Mouse (Mus musculus) heart, embryonic 10.5 days (tissue): ENCODE measurements around the gene Arhgdib. TPM values are rescaled to one million over a fixed set of nuclear protein-coding genes. Genes with fewer than 3 reads are reported as not detected.

ENCODE experiments used
- DNase-seq: peaks from one replicate; pipeline ENCODE4 v3.0.0-alpha.2; 2017; ENCODE audit warnings: low spot score
- H3K27ac ChIP-seq: fragments of 300-500 bp; sonication (generic); 2 replicates; pipeline ENCODE4 v1.5.1; 2016; ENCODE audit warnings: mild to moderate bottlenecking
- H3K27me3 ChIP-seq: fragments of 300-500 bp; sonication (generic); 2 replicates; pipeline ENCODE4 v1.6.1; 2016; ENCODE audit warnings: mild to moderate bottlenecking; ENCODE audit not compliant: poor library complexity, insufficient read depth, severe bottlenecking
- H3K36me3 ChIP-seq: fragments of 300-500 bp; sonication (generic); 2 replicates; pipeline ENCODE4 v1.6.1; 2016; ENCODE audit warnings: mild to moderate bottlenecking, moderate library complexity
- H3K4me1 ChIP-seq: fragments of 300-500 bp; sonication (generic); 2 replicates; pipeline ENCODE4 v1.6.1; 2016; ENCODE audit warnings: mild to moderate bottlenecking
- H3K4me3 ChIP-seq: fragments of 300-500 bp; sonication (generic); 2 replicates; pipeline ENCODE4 v1.5.1; 2016; ENCODE audit warnings: mild to moderate bottlenecking, moderate library complexity
- H3K9me3 ChIP-seq: fragments of 300-500 bp; sonication (generic); 2 replicates; pipeline ENCODE4 v1.6.1; 2016; ENCODE audit warnings: mild to moderate bottlenecking, moderate library complexity
- WGBS: fragments of 180-500 bp; shearing (Covaris S2); methylation state at CpG from one replicate; pipeline ENCODE4 v1.1.7; 2016; 5-methylcytosine and 5-hydroxymethylcytosine counted together
- polyA plus RNA-seq: library from polyadenylated mRNA; unstranded; fragments of >200 nt; fragmentation: Nextera tagmentation; extraction: Ambion mirVana; gene quantifications from 2 replicates; pipeline ENCODE4 v1.2.1, GENCODE M21; 2016

Arhgdib gene
- polyA plus RNA-seq, 1 experiment from 2014 or later: 105 TPM

DNA sequence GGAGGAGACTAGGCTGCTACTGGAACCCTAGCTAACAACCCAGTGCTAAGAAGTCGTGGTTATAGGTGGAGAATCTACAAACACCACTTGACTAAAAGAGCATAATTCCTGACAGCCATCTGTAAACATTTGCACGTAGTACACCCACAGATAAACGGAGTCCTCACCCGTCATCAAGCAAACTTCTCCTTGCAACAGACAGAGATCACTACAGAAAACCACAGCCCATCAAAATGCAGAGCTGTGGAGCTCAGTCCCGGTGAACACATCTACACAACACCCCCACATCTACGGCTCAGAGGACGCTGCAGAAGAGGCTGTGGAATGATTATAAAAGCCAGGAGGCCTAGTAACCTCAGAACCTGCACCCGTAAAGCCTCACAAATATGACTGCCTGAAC lies 2.8 kb upstream of the Arhgdib start:
- DNase-seq: no peak
- Histone ChIP-seq H3K27ac (no peak overlapping the region), H3K27me3 (no peaks in the 10 kb centered on the region), H3K9me3 (no peaks in the 10 kb centered on the region), H3K4me3 (no peak overlapping the region), H3K36me3 (no peaks in the 10 kb centered on the region), H3K4me1 (peaks cover 31% of the 10 kb centered on the region)
- WGBS: 85% methylated on average over 8 of the region's 8 CpGs

DNA sequence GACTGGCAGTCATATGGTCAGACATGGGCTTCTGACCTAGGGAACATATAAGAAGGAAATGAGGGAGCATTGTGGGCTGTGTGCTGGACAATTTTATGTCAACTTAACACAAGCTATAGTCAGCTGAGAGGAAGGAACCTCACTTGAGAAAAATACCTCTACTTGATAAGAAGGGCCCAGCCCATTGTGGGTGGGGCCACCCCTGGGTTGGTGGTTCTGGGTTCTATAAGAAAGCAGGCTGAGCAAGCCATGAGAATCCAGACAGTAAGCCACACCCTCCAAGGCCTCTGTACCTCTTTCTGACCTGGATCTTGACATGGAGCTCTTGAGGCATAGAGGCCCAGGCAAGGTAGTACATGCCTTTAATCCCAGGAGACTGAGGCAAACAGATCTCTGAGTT lies 1.7 kb upstream of the Arhgdib start:
- no peak for DNase-seq
- H3K4me1 ChIP-seq: peaks cover 39% of the 10 kb centered on the region
- no peaks in the 10 kb centered on the region for H3K36me3 ChIP-seq
- H3K9me3 ChIP-seq: no peaks in the 10 kb centered on the region
- H3K4me3 ChIP-seq: no peak overlapping the region
- H3K27ac ChIP-seq: no peak overlapping the region
- no peaks in the 10 kb centered on the region for H3K27me3 ChIP-seq

DNA sequence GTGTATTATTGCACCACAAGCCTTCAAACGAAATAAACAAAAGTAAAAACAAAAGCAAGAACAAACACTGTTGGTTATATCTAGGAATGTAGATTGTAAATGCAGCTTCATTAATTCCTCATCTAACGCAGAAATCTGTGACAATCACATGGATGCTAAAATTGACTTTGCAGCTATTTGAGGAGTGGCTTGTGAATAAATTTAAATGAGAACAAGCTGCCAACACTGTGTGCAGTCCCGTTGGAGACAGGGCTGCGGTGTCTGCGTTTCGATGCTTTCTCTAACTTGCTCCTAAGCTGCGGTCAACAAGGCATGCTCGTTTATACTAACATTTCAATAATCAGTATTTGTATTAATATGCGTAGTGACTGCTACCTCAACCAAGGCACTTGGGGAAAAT lies 581 bp upstream of the Arhgdib start:
- no peak for DNase-seq
- Histone ChIP-seq H3K4me3 (no peak overlapping the region), H3K36me3 (no peaks in the 10 kb centered on the region), H3K9me3 (no peaks in the 10 kb centered on the region), H3K27me3 (no peaks in the 10 kb centered on the region), H3K4me1 (peaks cover 39% of the 10 kb centered on the region), H3K27ac (no peak overlapping the region; the same call in 1 of the 2 replicates)
- 87% methylated on average over 9 of the region's 9 CpGs for whole genome bisulfite sequencing

DNA sequence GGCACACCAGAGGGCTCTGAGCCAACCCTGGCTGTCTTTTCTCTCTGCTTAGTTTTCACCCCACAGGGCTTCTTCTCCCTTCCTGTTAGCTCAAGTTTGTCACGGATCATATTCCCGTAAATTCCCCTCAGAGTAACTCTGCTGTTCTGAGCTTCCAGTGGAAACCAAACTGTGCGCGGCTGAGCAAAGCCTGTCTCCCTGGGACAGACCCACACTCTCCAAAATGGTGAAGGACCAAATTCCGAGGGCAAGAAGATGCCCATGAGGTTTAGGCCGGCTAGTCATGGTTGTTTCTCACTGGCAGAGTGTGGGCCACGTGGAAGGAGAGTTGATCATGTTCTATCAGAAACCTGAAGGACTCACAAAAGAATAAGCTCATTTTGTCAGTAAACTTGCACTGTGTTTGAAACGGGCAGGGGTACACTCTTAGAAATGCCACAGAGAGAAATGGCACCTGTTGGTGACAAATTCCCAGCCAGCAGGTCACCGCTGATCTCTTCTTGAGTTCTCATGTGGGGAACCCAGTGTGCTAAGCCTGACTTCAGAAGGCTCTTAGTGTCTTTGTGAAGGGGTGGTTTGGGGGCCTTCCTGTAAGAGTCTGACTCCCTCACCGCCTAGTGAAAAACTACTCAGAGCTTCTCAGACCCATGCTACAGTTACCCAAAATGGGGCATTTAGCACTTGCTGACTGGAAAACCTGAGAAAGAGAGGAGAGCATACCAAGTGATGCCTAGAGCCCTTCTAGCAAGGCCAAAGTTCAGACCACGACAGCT lies 1.3 kb downstream of the Arhgdib start:
- Histone ChIP-seq H3K4me3 (peak overlapping the region; percentile 45), H3K36me3 (no peaks in the 10 kb centered on the region), H3K4me1 (peaks cover 36% of the 10 kb centered on the region), H3K9me3 (no peaks in the 10 kb centered on the region), H3K27ac (peak overlapping the region; percentile 85), H3K27me3 (no peaks in the 10 kb centered on the region)
- no peak for DNase-seq
- 74% methylated on average over 11 of the region's 11 CpGs for WGBS

DNA sequence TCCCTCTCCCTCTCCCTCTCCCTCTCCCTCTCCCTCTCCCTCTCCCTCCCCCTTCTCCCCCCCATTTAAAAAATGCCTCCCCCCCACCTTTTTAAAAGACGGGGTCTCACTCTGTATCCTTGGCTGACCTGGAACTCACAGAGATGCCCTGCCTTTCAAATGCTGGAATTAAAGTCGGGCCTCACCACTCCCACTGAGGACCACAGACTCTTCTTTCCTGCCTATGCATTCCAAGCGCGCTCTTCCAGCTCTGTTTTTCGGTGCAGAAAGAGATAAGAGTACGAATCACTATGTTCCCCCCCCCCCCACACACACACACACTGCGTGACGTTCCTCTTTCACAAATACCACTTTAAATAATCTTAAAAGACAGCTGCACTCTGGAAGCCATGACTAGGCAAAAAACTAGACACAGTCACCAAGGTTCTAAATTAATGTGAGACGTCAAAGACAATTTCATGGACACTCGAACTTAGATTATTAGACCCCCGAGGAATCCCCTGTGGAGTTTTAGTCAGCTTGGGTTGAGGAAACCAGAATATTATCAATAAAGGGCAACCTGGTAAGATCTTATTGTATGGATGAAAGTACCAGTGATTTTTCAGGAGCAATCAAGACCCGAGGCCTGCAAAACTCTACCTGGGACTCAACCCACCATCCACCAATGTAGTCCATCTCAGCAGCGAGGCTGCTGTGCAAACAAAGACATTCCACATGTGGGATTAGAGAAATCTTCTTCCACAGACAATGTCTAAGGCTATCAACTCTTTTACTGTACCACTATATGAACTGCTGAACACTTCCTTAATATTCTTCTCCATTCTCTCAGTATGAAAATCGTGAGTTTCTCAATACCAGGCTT lies 2.1 kb downstream of the Arhgdib start:
- 53% methylated on average over 14 of the region's 14 CpGs for WGBS
- H3K4me3 ChIP-seq: no peak overlapping the region
- no peaks in the 10 kb centered on the region for H3K9me3 ChIP-seq
- peaks cover 40% of the 10 kb centered on the region for H3K4me1 ChIP-seq
- DNase-seq: no peak
- peak overlapping the region; percentile 85 for H3K27ac ChIP-seq
- no peaks in the 10 kb centered on the region for H3K36me3 ChIP-seq
- H3K27me3 ChIP-seq: no peaks in the 10 kb centered on the region

DNA sequence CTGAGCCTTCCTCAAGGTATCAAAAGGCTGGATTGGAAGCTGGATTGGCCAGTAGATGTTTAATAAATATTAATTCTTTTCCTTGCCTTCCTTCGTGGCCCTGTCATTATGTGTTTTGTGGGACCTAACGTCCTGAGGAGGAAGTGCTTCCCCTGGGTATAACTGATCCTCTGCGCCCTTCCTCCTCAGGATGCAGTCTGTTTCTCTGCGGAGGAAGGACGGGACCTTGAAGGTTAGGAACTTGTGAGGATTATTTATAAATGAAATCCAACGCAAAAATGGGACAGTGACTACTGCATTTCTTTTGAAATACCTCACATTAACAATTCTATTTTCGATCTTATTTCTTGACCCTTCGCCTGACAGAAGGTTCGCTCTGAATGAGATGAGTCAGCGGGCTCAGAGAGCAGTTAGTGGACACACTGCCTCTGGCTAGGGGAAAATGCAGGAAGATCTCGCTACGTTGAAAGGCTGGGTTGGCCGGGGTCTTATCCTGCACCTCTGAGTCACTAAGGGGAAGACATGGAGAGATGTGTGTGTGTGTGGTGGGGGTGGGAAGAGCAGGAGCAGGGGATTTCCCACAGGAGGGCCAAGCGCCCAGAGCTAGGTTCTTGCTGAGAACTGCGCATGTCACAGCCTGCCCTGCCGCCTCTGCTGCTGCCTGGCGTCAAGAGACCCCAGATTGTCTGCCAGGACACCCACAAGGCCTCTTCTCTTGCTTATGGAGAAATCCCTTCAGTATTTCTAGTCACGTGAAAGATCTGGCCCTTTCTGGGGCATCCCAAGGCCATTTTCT lies 3.2 kb downstream of the Arhgdib start:
- Histone ChIP-seq H3K9me3 (no peaks in the 10 kb centered on the region), H3K4me3 (no peak overlapping the region), H3K4me1 (peaks cover 38% of the 10 kb centered on the region), H3K27me3 (no peaks in the 10 kb centered on the region), H3K36me3 (no peaks in the 10 kb centered on the region), H3K27ac (peak overlapping the region; percentile 68)
- 64% methylated on average over 18 of the region's 18 CpGs for whole genome bisulfite sequencing
- DNase-seq: no peak

DNA sequence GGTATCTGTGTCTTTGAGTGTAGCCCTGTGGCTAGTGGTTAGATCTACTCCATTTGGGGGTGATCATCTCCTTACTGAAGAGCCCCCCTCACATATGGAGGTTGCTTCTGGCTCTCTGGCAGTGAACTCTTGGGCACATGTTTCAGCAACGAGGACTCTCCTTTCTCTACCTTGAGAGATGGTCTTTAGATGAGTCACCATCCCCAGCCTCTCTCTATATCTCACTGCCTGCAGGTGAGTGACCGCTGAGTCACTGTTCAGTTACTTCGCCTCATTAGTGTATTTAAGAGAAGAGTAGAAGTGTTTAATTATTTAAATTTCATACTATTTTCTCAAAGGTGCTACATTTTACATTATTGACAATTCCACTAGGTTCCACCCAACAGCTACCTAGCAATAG lies 4.6 kb downstream of the Arhgdib start:
- Histone ChIP-seq H3K9me3 (no peaks in the 10 kb centered on the region), H3K36me3 (no peaks in the 10 kb centered on the region), H3K4me1 (peaks cover 35% of the 10 kb centered on the region), H3K27ac (no peak overlapping the region), H3K27me3 (no peaks in the 10 kb centered on the region), H3K4me3 (no peak overlapping the region)
- 80% methylated on average over 3 of the region's 3 CpGs for WGBS
- DNase-seq: no peak

DNA sequence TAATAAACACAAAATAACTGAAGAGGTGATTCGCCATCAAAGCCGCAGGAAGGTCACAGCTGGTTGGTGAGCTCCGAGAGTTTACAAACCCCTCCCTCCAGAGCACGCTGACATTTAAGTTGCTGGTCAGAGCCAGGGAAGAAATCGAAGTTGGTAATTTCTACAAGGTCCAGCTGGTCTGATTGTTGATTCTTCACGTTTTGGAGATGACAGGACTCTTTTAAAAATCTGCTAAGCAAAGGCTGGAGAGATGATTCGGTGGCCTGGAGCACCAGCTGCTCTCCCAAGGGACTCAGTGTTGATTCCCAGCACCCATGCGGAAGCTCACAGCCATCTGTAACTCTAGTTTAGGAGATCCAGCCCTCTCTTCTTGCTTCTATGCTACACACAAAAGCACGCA lies 5.3 kb downstream of the Arhgdib start:
- Histone ChIP-seq H3K27me3 (no peaks in the 10 kb centered on the region), H3K4me3 (no peak overlapping the region), H3K9me3 (no peaks in the 10 kb centered on the region), H3K36me3 (no peaks in the 10 kb centered on the region), H3K4me1 (peaks cover 32% of the 10 kb centered on the region), H3K27ac (no peak overlapping the region)
- WGBS: 88% methylated on average over 9 of the region's 9 CpGs
- no peak for DNase-seq

DNA sequence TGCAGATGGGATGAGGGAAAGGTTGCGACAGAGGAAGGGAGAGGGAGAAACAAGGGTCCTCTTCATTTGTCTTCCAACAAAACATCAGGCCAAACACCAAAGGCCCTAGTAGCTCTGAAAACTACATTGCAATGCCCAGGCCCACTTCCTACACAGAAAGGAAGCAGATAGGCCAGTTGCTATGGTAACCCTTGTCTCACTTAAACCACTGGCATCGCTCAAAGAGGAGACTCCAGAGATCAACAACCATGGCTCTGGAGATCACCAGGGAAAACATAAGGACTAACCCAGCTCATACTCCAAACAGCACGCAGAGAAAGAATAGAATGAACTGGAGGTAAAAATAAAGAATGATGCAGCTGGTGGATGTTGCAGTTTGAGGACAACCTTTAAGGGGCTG lies 6.5 kb downstream of the Arhgdib start:
- no peak for DNase-seq
- WGBS: 73% methylated on average over 3 of the region's 3 CpGs
- no peaks in the 10 kb centered on the region for H3K9me3 ChIP-seq
- H3K4me3 ChIP-seq: no peak overlapping the region
- no peaks in the 10 kb centered on the region for H3K36me3 ChIP-seq
- no peak overlapping the region for H3K27ac ChIP-seq
- peaks cover 32% of the 10 kb centered on the region for H3K4me1 ChIP-seq
- no peaks in the 10 kb centered on the region for H3K27me3 ChIP-seq

DNA sequence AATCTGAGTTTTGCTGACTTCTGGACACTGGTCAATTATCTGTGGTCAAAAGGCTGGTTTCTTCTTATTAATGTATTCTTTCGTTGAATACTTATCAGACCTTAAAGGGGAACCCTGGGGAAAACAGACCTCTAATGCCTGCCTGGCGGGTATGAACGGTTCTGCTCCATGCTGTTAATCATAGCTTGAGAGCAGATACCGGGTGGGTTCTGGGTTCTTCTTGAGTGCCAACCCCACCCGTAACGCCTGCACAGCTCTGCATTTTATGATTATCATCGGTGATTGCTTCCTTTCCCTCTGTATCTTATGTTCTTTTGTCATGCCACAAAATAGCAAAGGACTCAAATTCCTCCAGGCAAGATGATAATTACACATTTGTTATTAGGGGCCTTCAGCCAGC lies 7.6 kb downstream of the Arhgdib start:
- H3K4me3 ChIP-seq: no peak overlapping the region
- no peaks in the 10 kb centered on the region for H3K36me3 ChIP-seq
- H3K27ac ChIP-seq: no peak overlapping the region
- H3K9me3 ChIP-seq: no peaks in the 10 kb centered on the region
- no peaks in the 10 kb centered on the region for H3K27me3 ChIP-seq
- H3K4me1 ChIP-seq: peaks cover 24% of the 10 kb centered on the region
- WGBS: 79% methylated on average over 7 of the region's 7 CpGs
- no peak for DNase-seq

DNA sequence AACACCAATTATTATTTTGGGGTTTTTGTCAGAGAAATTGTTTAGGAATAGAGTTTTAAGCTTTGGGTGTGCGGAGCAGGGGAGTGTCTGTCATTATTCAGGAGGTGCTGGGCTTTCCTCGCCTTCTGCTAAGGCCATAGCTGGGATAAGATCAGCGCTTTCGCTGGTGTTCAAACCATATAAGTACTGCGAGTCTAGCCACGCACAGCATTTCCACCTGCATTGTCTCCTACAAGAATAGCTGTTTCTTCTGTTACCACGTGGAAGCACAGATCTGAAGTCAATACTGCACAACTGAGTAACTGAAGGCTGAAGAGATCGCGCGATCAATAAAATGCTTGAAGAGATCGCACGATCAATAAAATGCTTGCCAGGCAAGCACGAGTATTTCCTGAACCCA lies 10.5 kb downstream of the Arhgdib start:
- no peak for DNase-seq
- Histone ChIP-seq H3K36me3 (no peaks in the 10 kb centered on the region; the same call in 1 of the 2 replicates), H3K27ac (peak overlapping the region; percentile 90), H3K9me3 (no peaks in the 10 kb centered on the region), H3K4me3 (no peak overlapping the region), H3K4me1 (peaks cover 21% of the 10 kb centered on the region), H3K27me3 (no peaks in the 10 kb centered on the region)
- 78% methylated on average over 13 of the region's 13 CpGs for WGBS

DNA sequence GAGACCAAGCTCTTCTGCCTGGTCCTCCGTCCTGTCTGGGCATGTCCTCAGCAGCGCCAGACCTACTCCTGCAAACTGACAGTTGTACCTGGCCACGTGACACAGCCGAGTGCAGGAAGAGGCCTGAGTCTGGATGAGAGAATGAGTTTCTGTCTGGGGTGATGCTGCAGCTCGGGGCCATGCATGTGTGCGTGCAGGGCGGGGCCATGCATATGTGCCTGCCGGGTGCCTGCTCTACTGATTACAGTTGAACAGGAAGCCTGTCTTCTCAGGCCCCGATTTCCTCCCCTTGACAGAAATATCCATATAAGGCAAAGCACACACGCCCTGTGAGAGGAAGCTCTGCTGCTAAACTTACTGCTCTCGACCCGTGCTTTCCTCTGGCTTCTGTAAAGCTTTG lies 11.0 kb downstream of the Arhgdib start:
- Histone ChIP-seq H3K4me1 (peaks cover 21% of the 10 kb centered on the region), H3K36me3 (peaks cover 3% of the 10 kb centered on the region; the same call in 1 of the 2 replicates), H3K9me3 (no peaks in the 10 kb centered on the region), H3K27me3 (no peaks in the 10 kb centered on the region), H3K4me3 (peak overlapping the region; percentile 40), H3K27ac (peak overlapping the region; percentile 90)
- DNase-seq: peak; percentile 95
- 11% methylated on average over 12 of the region's 12 CpGs for WGBS

DNA sequence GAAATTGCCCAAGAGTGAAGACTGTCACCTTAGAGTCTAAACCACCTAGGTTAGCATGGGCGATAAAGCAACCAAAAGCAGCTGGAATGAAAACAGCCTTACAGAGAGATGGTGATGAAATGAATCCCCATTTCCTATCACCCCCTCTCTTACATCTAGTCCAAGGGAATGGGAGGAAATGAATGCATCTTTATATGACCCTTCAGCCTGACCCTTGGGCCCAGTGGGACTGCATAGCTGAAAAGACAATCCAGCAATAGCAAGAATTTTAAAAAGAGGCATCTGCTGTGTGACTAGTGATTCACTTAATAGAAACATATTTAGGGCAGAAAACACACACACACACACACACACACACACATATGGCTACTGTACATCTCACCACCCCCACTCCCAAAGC lies 14.1 kb downstream of the Arhgdib start:
- DNase-seq: no peak
- 92% methylated on average over 1 of the region's 1 CpGs for WGBS
- no peak overlapping the region for H3K27ac ChIP-seq

More for the DNA sequence above, 14.1 kb downstream of the Arhgdib start:
- peaks cover 15% of the 10 kb centered on the region; the same call in 1 of the 2 replicates for H3K36me3 ChIP-seq
- no peaks in the 10 kb centered on the region for H3K27me3 ChIP-seq
- no peaks in the 10 kb centered on the region for H3K9me3 ChIP-seq
- peaks cover 18% of the 10 kb centered on the region for H3K4me1 ChIP-seq
- no peak overlapping the region for H3K4me3 ChIP-seq
